Mouse (Mus musculus) forebrain, embryonic 11.5 days (tissue): ENCODE data around the gene Rnf216. TPM values are rescaled to one million over a fixed set of nuclear protein-coding genes. Genes with fewer than 3 reads are reported as not detected.

Experiments used
- ATAC-seq: fragments of 200-750 bp; cut with Nextera tagmentation; replicated peaks from 2 replicates; pipeline ENCODE4 v1.8.0; 2017; ENCODE audit warnings: moderate TSS enrichment; ENCODE audit not compliant: low FRiP score
- DNase-seq: peaks from one replicate; pipeline ENCODE4 v3.0.0-alpha.2; 2017; ENCODE audit warnings: low spot score
- H3K27ac ChIP-seq: fragments of 300-500 bp; sonication (generic); 2 replicates; pipeline ENCODE4 v1.5.1; 2014; ENCODE audit warnings: low read depth, low read length
- H3K27me3 ChIP-seq: fragments of 300-500 bp; sonication (generic); 2 replicates; pipeline ENCODE4 v1.6.1; 2014; ENCODE audit warnings: mild to moderate bottlenecking, low read length, mixed read lengths; ENCODE audit not compliant: control insufficient read depth, insufficient read depth
- H3K36me3 ChIP-seq: fragments of 300-500 bp; sonication (generic); 2 replicates; pipeline ENCODE4 v1.6.1; 2014; ENCODE audit warnings: mild to moderate bottlenecking, low read length, moderate library complexity, mixed read lengths; ENCODE audit not compliant: control insufficient read depth, insufficient read depth
- H3K4me1 ChIP-seq: fragments of 300-500 bp; sonication (generic); replicated peaks from 2 replicates; pipeline ENCODE4 v1.6.1; 2014; ENCODE audit warnings: low read length, mixed read lengths; ENCODE audit not compliant: control insufficient read depth, insufficient read depth
- H3K4me2 ChIP-seq: fragments of 300-500 bp; sonication (generic); 2 replicates; pipeline ENCODE4 v1.6.1; 2014; ENCODE audit warnings: low read depth, mild to moderate bottlenecking, low read length, moderate library complexity, mixed read lengths; ENCODE audit not compliant: severe bottlenecking
- H3K4me3 ChIP-seq: fragments of 300-500 bp; sonication (generic); 2 replicates; pipeline ENCODE4 v1.5.1; 2014; ENCODE audit warnings: low read depth, low read length
- H3K9ac ChIP-seq: fragments of 300-500 bp; sonication (generic); 2 replicates; pipeline ENCODE4 v1.6.1; 2014; ENCODE audit warnings: low read length
- H3K9me3 ChIP-seq: fragments of 300-500 bp; sonication (generic); 2 replicates; pipeline ENCODE4 v1.6.1; 2016; ENCODE audit warnings: low read length, mixed read lengths; ENCODE audit not compliant: control insufficient read depth
- WGBS: fragments of 180-500 bp; shearing (Covaris S2); extraction: QIAGEN DNeasy Blood & Tissue Kit; methylation state at CpG from one replicate; pipeline ENCODE4 v1.1.7; 2014; 5-methylcytosine and 5-hydroxymethylcytosine counted together
- polyA plus RNA-seq: library from polyadenylated mRNA; unstranded; fragments of >200 nt; fragmentation: Nextera tagmentation; extraction: Ambion mirVana; gene quantifications from 2 replicates; pipeline ENCODE4 v1.2.1, GENCODE M21; 2014

Gene Rnf216
- polyA plus RNA-seq, 1 experiment from 2014 or later = 42.7 TPM

GRCm38 (mm10) chr5:143000654-143001500 lies 111.9 kb downstream of the Rnf216 start:
- ATAC-seq (no peak), DNase-seq (peak; percentile 65)
- Histone ChIP-seq H3K27me3 (no peaks in the 10 kb centered on the region), H3K9me3 (no peaks in the 10 kb centered on the region), H3K4me2 (no peak overlapping the region), H3K4me1 (no peaks in the 10 kb centered on the region), H3K4me3 (no peak overlapping the region), H3K9ac (no peak overlapping the region), H3K27ac (peak overlapping the region; percentile 48), H3K36me3 (no peaks in the 10 kb centered on the region; the same call in 1 of the 2 replicates)
- 63% methylated on average over 9 of the region's 9 CpGs for WGBS

DNA sequence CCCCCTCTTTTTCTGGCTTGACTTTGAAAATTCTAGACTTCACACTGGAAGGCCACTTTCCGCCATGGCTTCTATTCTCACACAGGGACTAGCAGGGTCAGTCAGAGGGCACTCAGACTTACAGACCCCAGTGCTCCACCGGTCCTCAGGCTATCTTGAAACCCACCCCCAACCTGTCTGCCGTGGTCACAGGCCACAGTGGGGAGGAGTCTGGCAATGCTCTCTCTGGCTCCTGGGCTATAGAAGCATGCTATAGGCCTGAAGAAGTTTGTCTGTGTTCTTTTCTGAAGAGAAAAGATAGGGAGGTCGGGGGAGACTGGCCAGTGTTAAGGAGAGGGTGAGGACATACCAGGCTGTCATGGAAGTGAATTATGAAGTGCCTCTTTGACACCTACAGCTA lies 112.7 kb downstream of the Rnf216 start:
- ATAC-seq = no peak
- WGBS = 57% methylated on average over 4 of the region's 4 CpGs

GRCm38 (mm10) chr5:142998171-142998570 lies 114.6 kb downstream of the Rnf216 start:
- no peak overlapping the region for H3K4me2 ChIP-seq
- H3K9me3 ChIP-seq = no peaks in the 10 kb centered on the region
- H3K4me3 ChIP-seq = no peak overlapping the region
- DNase-seq (no peak), ATAC-seq (no peak)
- H3K9ac ChIP-seq = no peak overlapping the region
- no peaks in the 10 kb centered on the region for H3K27me3 ChIP-seq
- no peaks in the 10 kb centered on the region for H3K36me3 ChIP-seq
- H3K27ac ChIP-seq = no peak overlapping the region
- no peaks in the 10 kb centered on the region for H3K4me1 ChIP-seq
- WGBS = 54% methylated on average over 2 of the region's 2 CpGs

More for the DNA sequence above, 112.7 kb downstream of the Rnf216 start:
- no peaks in the 10 kb centered on the region for H3K9me3 ChIP-seq
- H3K27me3 ChIP-seq = no peaks in the 10 kb centered on the region
- no peak overlapping the region for H3K4me2 ChIP-seq
- no peaks in the 10 kb centered on the region for H3K4me1 ChIP-seq
- no peak overlapping the region for H3K4me3 ChIP-seq
- H3K36me3 ChIP-seq = no peaks in the 10 kb centered on the region; the same call in 1 of the 2 replicates
- DNase-seq = no peak
- no peak overlapping the region for H3K9ac ChIP-seq
- H3K27ac ChIP-seq = peak overlapping the region; percentile 48

- H3K4me2 ChIP-seq = no peak overlapping the region
- no peak overlapping the region for H3K9ac ChIP-seq
- no peaks in the 10 kb centered on the region for H3K27me3 ChIP-seq
- H3K4me3 ChIP-seq = no peak overlapping the region
- ATAC-seq (no peak), DNase-seq (no peak)
- no peak overlapping the region for H3K27ac ChIP-seq
- no peaks in the 10 kb centered on the region; the same call in 1 of the 2 replicates for H3K36me3 ChIP-seq
- no peaks in the 10 kb centered on the region for H3K4me1 ChIP-seq
- 87% methylated on average over 9 of the region's 9 CpGs for WGBS
- no peaks in the 10 kb centered on the region for H3K9me3 ChIP-seq
Measured at GRCm38 (mm10) chr5:142997526-142997925, 115.3 kb downstream of the Rnf216 start.

DNA sequence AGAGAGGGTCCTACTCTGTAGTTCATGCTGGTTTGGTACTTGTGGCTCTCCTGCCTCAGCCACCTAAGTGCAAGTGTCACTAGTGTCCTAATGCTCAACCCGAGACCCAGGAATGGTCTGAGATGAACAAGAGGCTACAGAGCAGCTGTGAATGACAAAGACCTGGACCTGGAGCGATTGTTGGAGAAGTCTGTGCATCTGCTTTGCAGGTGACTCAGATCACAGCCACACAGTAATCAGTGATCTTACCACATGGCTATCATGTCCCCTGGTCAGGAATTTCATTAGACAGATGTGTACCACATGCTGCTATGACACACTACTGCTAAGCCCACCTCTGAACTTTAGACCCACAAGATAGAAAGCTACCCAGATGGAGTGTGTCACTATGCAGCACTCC lies 118.0 kb downstream of the Rnf216 start:
- no peaks in the 10 kb centered on the region for H3K27me3 ChIP-seq
- H3K36me3 ChIP-seq = no peaks in the 10 kb centered on the region; the same call in 1 of the 2 replicates
- H3K4me2 ChIP-seq = no peak overlapping the region
- H3K4me1 ChIP-seq = no peaks in the 10 kb centered on the region
- H3K9me3 ChIP-seq = no peaks in the 10 kb centered on the region
- no peak for ATAC-seq
- no peak overlapping the region for H3K9ac ChIP-seq
- 91% methylated on average over 2 of the region's 2 CpGs for WGBS
- no peak overlapping the region for H3K4me3 ChIP-seq
- H3K27ac ChIP-seq = no peak overlapping the region
- no peak for DNase-seq

DNA sequence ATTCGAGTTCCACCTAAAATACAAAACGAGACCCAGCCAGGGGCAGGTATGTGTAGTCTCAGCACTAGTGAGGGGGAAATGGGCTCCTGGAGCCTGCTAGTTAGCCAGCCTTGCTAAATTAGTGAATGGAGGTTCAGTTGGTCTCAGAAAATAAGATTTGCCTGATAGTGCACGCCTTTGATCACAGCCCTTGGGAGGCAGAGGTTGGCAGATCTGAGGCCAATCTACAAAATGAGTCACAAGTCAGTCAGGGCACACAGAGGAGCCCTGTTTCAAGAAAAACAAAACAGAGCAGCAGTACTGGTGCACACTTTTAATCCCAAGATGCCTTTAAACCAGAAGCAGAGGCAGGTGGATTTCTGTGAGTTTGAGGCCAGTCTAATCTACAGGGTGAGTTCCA lies 123.6 kb downstream of the Rnf216 start:
- Histone ChIP-seq H3K4me3 (no peak overlapping the region), H3K36me3 (no peaks in the 10 kb centered on the region; the same call in 1 of the 2 replicates), H3K4me2 (no peak overlapping the region), H3K4me1 (no peaks in the 10 kb centered on the region), H3K27ac (no peak overlapping the region), H3K27me3 (no peaks in the 10 kb centered on the region), H3K9me3 (no peaks in the 10 kb centered on the region; the same call in 1 of the 2 replicates), H3K9ac (no peak overlapping the region)
- ATAC-seq (no peak), DNase-seq (no peak)
- WGBS = 88% methylated on average over 3 of the region's 3 CpGs

DNA sequence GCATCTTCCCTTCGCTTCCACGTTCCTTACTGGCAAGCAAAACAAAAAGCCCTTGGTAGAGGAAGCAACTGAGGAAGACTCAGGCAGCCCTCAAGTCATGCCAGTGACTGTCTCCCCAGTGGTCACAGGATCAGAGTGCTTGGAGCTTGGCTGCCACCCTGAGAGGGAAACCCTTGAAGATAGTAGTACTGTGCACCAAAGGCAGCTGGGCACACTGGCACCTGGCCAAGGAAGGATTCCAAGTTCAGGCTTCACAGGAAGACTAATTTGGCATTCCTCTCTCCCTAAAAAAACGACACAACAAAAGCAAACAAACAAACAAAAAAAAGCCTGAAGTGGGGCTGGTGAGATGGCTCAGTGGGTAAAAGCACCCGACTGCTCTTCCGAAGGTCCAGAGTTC lies 124.3 kb downstream of the Rnf216 start:
- ATAC-seq = no peak

DNA sequence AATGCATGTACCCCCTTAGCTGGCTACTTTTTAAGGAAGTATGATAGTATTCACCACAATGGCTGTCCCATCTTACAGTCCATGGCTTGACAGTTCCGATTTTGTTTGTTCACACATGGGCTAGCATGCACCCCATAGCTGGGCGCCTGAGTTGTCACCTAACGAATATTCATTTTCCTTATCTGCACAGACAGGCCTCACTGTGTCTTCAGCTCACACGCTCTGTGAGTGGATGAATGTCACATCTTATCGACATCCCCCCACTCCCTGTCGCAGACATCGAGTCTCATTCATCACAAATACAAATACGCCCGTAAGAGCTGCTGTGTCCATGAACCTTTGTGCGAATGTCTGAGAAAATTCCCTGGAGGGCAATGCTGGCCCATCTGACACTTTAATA lies 128.5 kb downstream of the Rnf216 start:
- no peaks in the 10 kb centered on the region; the same call in 1 of the 2 replicates for H3K9me3 ChIP-seq
- H3K9ac ChIP-seq = no peak overlapping the region
- H3K36me3 ChIP-seq = no peaks in the 10 kb centered on the region
- no peak for DNase-seq
- H3K4me3 ChIP-seq = no peak overlapping the region
- ATAC-seq = no peak
- H3K4me2 ChIP-seq = no peak overlapping the region
- no peak overlapping the region for H3K27ac ChIP-seq
- H3K27me3 ChIP-seq = no peaks in the 10 kb centered on the region
- WGBS = 94% methylated on average over 10 of the region's 10 CpGs
- H3K4me1 ChIP-seq = no peaks in the 10 kb centered on the region

More for the DNA sequence above, 124.3 kb downstream of the Rnf216 start:
- no peak for DNase-seq
- H3K36me3 ChIP-seq = no peaks in the 10 kb centered on the region; the same call in 1 of the 2 replicates
- no peak overlapping the region for H3K9ac ChIP-seq
- no peaks in the 10 kb centered on the region for H3K27me3 ChIP-seq
- no peak overlapping the region for H3K4me3 ChIP-seq
- 90% methylated on average over 5 of the region's 5 CpGs for WGBS
- H3K27ac ChIP-seq = no peak overlapping the region
- no peaks in the 10 kb centered on the region; the same call in 1 of the 2 replicates for H3K9me3 ChIP-seq
- H3K4me1 ChIP-seq = no peaks in the 10 kb centered on the region
- no peak overlapping the region for H3K4me2 ChIP-seq

DNA sequence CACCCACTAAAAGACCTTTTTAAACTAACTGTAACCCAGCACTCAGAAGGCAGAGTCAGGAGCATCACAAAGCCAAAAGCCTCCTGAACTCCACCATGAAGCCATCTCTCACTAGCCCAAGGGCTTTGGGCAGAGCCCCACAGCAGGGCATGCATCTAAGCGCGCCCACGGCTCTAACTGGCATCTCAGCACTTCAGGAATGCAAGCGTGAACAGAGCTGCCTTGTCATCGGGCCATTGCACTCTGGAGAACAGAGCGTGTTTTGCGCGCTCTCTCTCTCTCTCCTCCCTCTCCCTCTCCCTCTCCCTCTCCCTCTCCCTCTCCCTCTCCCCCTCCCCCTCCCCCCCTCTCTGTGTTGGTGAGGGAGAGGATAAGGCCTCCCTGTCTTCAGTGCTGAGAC lies 129.6 kb downstream of the Rnf216 start:
- no peak for ATAC-seq

More for the DNA sequence above, 129.6 kb downstream of the Rnf216 start:
- H3K9me3 ChIP-seq = no peaks in the 10 kb centered on the region; the same call in 1 of the 2 replicates
- H3K27ac ChIP-seq = no peak overlapping the region
- no peaks in the 10 kb centered on the region for H3K27me3 ChIP-seq
- no peak overlapping the region for H3K9ac ChIP-seq
- DNase-seq = no peak
- no peak overlapping the region for H3K4me3 ChIP-seq
- H3K4me2 ChIP-seq = no peak overlapping the region
- H3K36me3 ChIP-seq = no peaks in the 10 kb centered on the region
- 73% methylated on average over 8 of the region's 8 CpGs for WGBS
- no peaks in the 10 kb centered on the region for H3K4me1 ChIP-seq
